Mouse (Mus musculus): ENCODE results near the gene Ltb4r2.
A peak's percentile ranks its signal among the peaks of the same experiment; 100 is the strongest.

GRCm38 (mm10) chr14:55758363-55758784 is 2.9 kb upstream of the Ltb4r2 start, which contains the start of gene Cideb:
- TF ChIP-seq CTCF (IDR thresholded peaks at IDR 0.05; ENCODE audit: insufficient read depth, low read length) (peak; percentile 56), POLR2A (IDR thresholded peaks at IDR 0.05; ENCODE audit: borderline replicate concordance, extremely low read depth, low read depth, low read length) (no peak)
